Mouse (Mus musculus): ENCODE data around the gene Hist2h4. TPM values are rescaled to one million over a fixed set of nuclear protein-coding genes. Genes with fewer than 3 reads are reported as not detected.

Gene Hist2h4
- polyA plus RNA-seq, 2 experiments from 2014 or later, result 1.9 to 2.2 TPM

- peak; percentile 75 for ATAC-seq
Observed at GRCm38 (mm10) chr3:96220765-96221639, 42.1 kb downstream of the Hist2h4 start, which contains the start of the genes Hist2h2ac and Hist2h2be. Gene Hist2h2ac (minus strand): TSS chr3:96220880. Gene Hist2h2be (plus strand): TSS chr3:96221119.

GRCm38 (mm10) chr3:96220131-96220764 is 42.9 kb downstream of the Hist2h4 start:
- ATAC-seq, result peak; percentile 0

- peak; percentile 70 for ATAC-seq
Observed at GRCm38 (mm10) chr3:96219661-96220130, 43.4 kb downstream of the Hist2h4 start, which contains the start of the genes Bola1 and Hist2h2ab. Gene Bola1 (minus strand): TSS chr3:96219709. Gene Hist2h2ab (plus strand): TSS chr3:96219865.

GRCm38 (mm10) chr3:96219191-96219641 is 43.9 kb downstream of the Hist2h4 start:
- ATAC-seq, result peak; percentile 13

Other genes with a start within 250 kb of the Hist2h4 start
- gene Vps45, start 204.8 kb downstream of the Hist2h4 start, polyA plus RNA-seq (2017; shearing (Covaris generic)), result 10 to 100 TPM; 18.8 to 22.7 TPM
- 10 to 100 TPM in 1 of 2 experiments, 1 to 10 TPM in 1; 8.0 to 12.0 TPM for gene Otud7b, start 158.8 kb downstream of the Hist2h4 start, polyA plus RNA-seq (2017; shearing (Covaris generic))
- gene Mtmr11, start 101.3 kb downstream of the Hist2h4 start, polyA plus RNA-seq (2017; shearing (Covaris generic)), result 1 to 10 TPM in 1 of 2 experiments, under 1 TPM in 1; 0.62 to 2.0 TPM
- gene Sf3b4, start 91.0 kb downstream of the Hist2h4 start, polyA plus RNA-seq (2017; shearing (Covaris generic)), result 10 to 100 TPM; 65.6 to 75.0 TPM
- gene Sv2a, start 82.2 kb downstream of the Hist2h4 start, polyA plus RNA-seq (2017; shearing (Covaris generic)), result 1 to 10 TPM in 1 of 2 experiments, under 1 TPM in 1; 0.83 to 1.9 TPM
- gene Bola1, start 43.6 kb downstream of the Hist2h4 start, polyA plus RNA-seq (2017; shearing (Covaris generic)), result 10 to 100 TPM; 31.4 to 31.8 TPM
- 1 to 10 TPM in 1 of 2 experiments, not detected in 1; 1.3 TPM for gene Hist2h2ab, start 43.4 kb downstream of the Hist2h4 start, polyA plus RNA-seq (2017; shearing (Covaris generic))
- gene Hist2h2ac, start 42.4 kb downstream of the Hist2h4 start, polyA plus RNA-seq (2017; shearing (Covaris generic)), result 10 to 100 TPM in 1 of 2 experiments, 1 to 10 TPM in 1; 5.3 to 11.8 TPM
- 1 to 10 TPM; 1.5 to 3.3 TPM for gene Hist2h2be, start 42.2 kb downstream of the Hist2h4 start, polyA plus RNA-seq (2017; shearing (Covaris generic))
- 1 to 10 TPM in 1 of 2 experiments, under 1 TPM in 1; 0.56 to 2.5 TPM for gene Hist2h3c2, start 24.2 kb downstream of the Hist2h4 start, polyA plus RNA-seq (2017; shearing (Covaris generic))
- gene Hist2h2aa2, start 23.0 kb downstream of the Hist2h4 start, polyA plus RNA-seq (2017; shearing (Covaris generic)), result 10 to 100 TPM in 1 of 2 experiments, not detected in 1; 86.9 TPM
- gene Hist2h2aa1, start 17.8 kb downstream of the Hist2h4 start, polyA plus RNA-seq (2017; shearing (Covaris generic)), result 10 to 100 TPM in 1 of 2 experiments, not detected in 1; 46.6 TPM
- gene Hist2h3c1, start 16.6 kb downstream of the Hist2h4 start, polyA plus RNA-seq (2017; shearing (Covaris generic)), result not detected
- gene Hist2h3b, start 5.3 kb upstream of the Hist2h4 start, polyA plus RNA-seq (2017; shearing (Covaris generic)), result 10 to 100 TPM; 23.4 to 32.3 TPM
- gene Hist2h2bb, start 6.4 kb upstream of the Hist2h4 start, polyA plus RNA-seq (2017; shearing (Covaris generic)), result 10 to 100 TPM in 1 of 2 experiments, 1 to 10 TPM in 1; 5.2 to 11.1 TPM
- gene Fcgr1, start 30.7 kb upstream of the Hist2h4 start, polyA plus RNA-seq (2017; shearing (Covaris generic)), result not detected
- gene BC107364, start 189.0 kb upstream of the Hist2h4 start, polyA plus RNA-seq (2017; shearing (Covaris generic)), result under 1 TPM in 1 of 2 experiments, not detected in 1; 0.32 TPM